Mouse (Mus musculus) CH12.LX (cell line): ENCODE measurements around the gene Serpina1a. TPM values are rescaled to one million over a fixed set of nuclear protein-coding genes. Genes with fewer than 3 reads are reported as not detected.
"Not testable (repeated sequence)": the region's sequence is repeated elsewhere in the genome, so short reads cannot be mapped to it uniquely, and the experiment has no call there.

Experiments
- DNase-seq: peaks from one replicate; pipeline ENCODE4 v3.0.0-alpha.2; 2013; ENCODE audit errors: extremely low read depth
- H3K27ac ChIP-seq: 2 replicates; pipeline ENCODE4 v1.5.1; 2012; ENCODE audit warnings: low read depth, mild to moderate bottlenecking, control low read depth, moderate library complexity; ENCODE audit not compliant: insufficient read depth
- H3K27me3 ChIP-seq: replicated peaks from 2 replicates; pipeline ENCODE3; 2012; ENCODE audit warnings: inconsistent platforms
- H3K36me3 ChIP-seq, 2 experiments: replicated peaks in 1 of 2; 2 replicates each; pipeline versions ENCODE3 to v1.6.1; 2012; ENCODE audit warnings: inconsistent platforms in 1 of 2, low read length in 1 of 2, mild to moderate bottlenecking in 1 of 2, mixed read lengths in 1 of 2, moderate library complexity in 1 of 2; ENCODE audit not compliant: control insufficient read depth in 1 of 2, insufficient read depth in 1 of 2
- H3K4me1 ChIP-seq, 2 experiments: 2 replicates each; pipeline ENCODE4 v1.6.1; 2012; ENCODE audit warnings: inconsistent platforms in 1 of 2, moderate library complexity in 1 of 2; ENCODE audit not compliant: insufficient read depth in 2 of 2, control insufficient read depth in 1 of 2
- H3K4me2 ChIP-seq: 2 replicates; pipeline ENCODE4 v1.6.1; 2012; ENCODE audit warnings: low read depth, mild to moderate bottlenecking, control low read depth; ENCODE audit not compliant: poor library complexity, insufficient read depth, severe bottlenecking
- H3K4me3 ChIP-seq, 3 experiments: fragments of 150-350 bp in 1 of 3; sonication (generic) in 1 of 3; replicated peaks in 1 of 3; 2 replicates each; pipeline versions ENCODE3 to v1.5.1; 2011 to 2012; ENCODE audit warnings: low read depth in 2 of 3, low read length in 2 of 3, mild to moderate bottlenecking in 2 of 3, moderate library complexity in 2 of 3, control low read depth in 1 of 3, improper control_type of control experiment in 1 of 3, inconsistent platforms in 1 of 3, mixed read lengths in 1 of 3; ENCODE audit not compliant: poor library complexity in 1 of 3
- H3K79me2 ChIP-seq: replicated peaks from 2 replicates; pipeline ENCODE4 v1.6.1; 2012; ENCODE audit warnings: mild to moderate bottlenecking, moderate library complexity; ENCODE audit not compliant: control insufficient read depth, poor library complexity, insufficient read depth, severe bottlenecking; ENCODE audit errors: extremely low read depth
- H3K9ac ChIP-seq: 2 replicates; pipeline ENCODE4 v1.6.1; 2012; ENCODE audit warnings: low read depth, mild to moderate bottlenecking, control low read depth, moderate library complexity; ENCODE audit not compliant: insufficient read depth
- H3K9me3 ChIP-seq: replicated peaks from 2 replicates; pipeline ENCODE3; 2012; ENCODE audit warnings: low read length, inconsistent platforms, mixed read lengths
- CHD2 ChIP-seq: IDR thresholded peaks from 2 replicates; pipeline ENCODE4 v1.6.1; 2011; ENCODE audit warnings: low read length, improper control_type of control experiment
- MYC ChIP-seq: IDR thresholded peaks from 2 replicates; pipeline ENCODE4 v1.6.1; 2011; ENCODE audit warnings: low read depth, mild to moderate bottlenecking, improper control_type of control experiment, low read length
- NELFE ChIP-seq: IDR thresholded peaks from 2 replicates; pipeline ENCODE4 v1.6.1; 2011; ENCODE audit warnings: low read depth, low read length, improper control_type of control experiment
- NRF1 ChIP-seq: IDR thresholded peaks from 2 replicates; pipeline ENCODE4 v1.6.1; 2014; ENCODE audit warnings: low read depth, mild to moderate bottlenecking, inconsistent platforms, low read length, improper control_type of control experiment, moderate library complexity
- USF2 ChIP-seq: conservative IDR thresholded peaks from 2 replicates; pipeline ENCODE4 v1.6.1; 2011; ENCODE audit warnings: low read depth, low read length, improper control_type of control experiment
- ZKSCAN1 ChIP-seq: IDR thresholded peaks from 2 replicates; pipeline ENCODE4 v1.6.1; 2012; ENCODE audit warnings: low read depth, inconsistent platforms, low read length, improper control_type of control experiment, borderline replicate concordance
- ZMIZ1 ChIP-seq: IDR thresholded peaks from 2 replicates; pipeline ENCODE4 v1.6.1; 2012; ENCODE audit warnings: low read depth, mild to moderate bottlenecking, inconsistent platforms, low read length, improper control_type of control experiment
- dilution Hi-C: fragments of 300-500 bp; cut with MboI; formaldehyde crosslinking; loops from 2 replicates; pipeline ENCODE4 v1.14.3; 2020; ENCODE audit warnings: low sequenced_read_pairs; ENCODE audit not compliant: extremely low pct_unique_long_range_greater_than_20kb, extremely low pct_ligation_motif_present
- in situ Hi-C: fragments of 300-500 bp; cut with MboI; formaldehyde crosslinking; loops from 3 replicates; pipeline ENCODE4 v1.14.3; 2019; ENCODE audit warnings: low sequenced_read_pairs, low pct_ligation_motif_present, low pct_unique_long_range_greater_than_20kb, mixed read lengths
- polyA plus RNA-seq: library from polyadenylated mRNA; unstranded; fragments of >175 nt; gene quantifications from 2 replicates; pipeline ENCODE4 v1.2.1, GENCODE M21; 2012; ENCODE audit warnings: low read depth; ENCODE audit not compliant: insufficient read length
- total RNA-seq, 2 experiments: library from RNA; depleted of rRNA; stranded (reverse); fragments of 300-350 nt in 1 of 2; fragments of >200 nt in 1 of 2; gene quantifications; 2 replicates each; pipeline ENCODE4 v1.2.3; 2012 to 2014

Gene Serpina1a
- total and polyA plus RNA-seq, 3 experiments, result not detected

GRCm38 (mm10) chr12:103860976-103861375 lies 2.4 kb downstream of the Serpina1a start:
- Histone ChIP-seq H3K4me1 (no peaks in the 10 kb centered on the region), H3K27ac (no peak overlapping the region), H3K27me3 (peaks cover 4% of the 10 kb centered on the region), H3K4me2 (no peak overlapping the region), H3K79me2 (no peaks in the 10 kb centered on the region), H3K9me3 (no peaks in the 10 kb centered on the region), H3K4me3 (no peak overlapping the region), H3K36me3 (no peaks in the 10 kb centered on the region), H3K9ac (no peak overlapping the region)
- in situ Hi-C loops, result no loop called here
- dilution Hi-C loops, result no loop called here
- TF ChIP-seq ZKSCAN1 (no peak), NELFE (no peak), ZMIZ1 (no peak), NRF1 (no peak), CHD2 (no peak), USF2 (no peak), MYC (no peak)
- DNase-seq, result no peak

- H3K4me3 ChIP-seq, dilution Hi-C loops, H3K27ac ChIP-seq, H3K4me2 ChIP-seq, H3K9ac ChIP-seq, H3K36me3 ChIP-seq, H3K27me3 ChIP-seq, H3K9me3 ChIP-seq, H3K79me2 ChIP-seq, in situ Hi-C loops, DNase-seq, H3K4me1 ChIP-seq: not testable (repeated sequence)
Observed at GRCm38 (mm10) chr12:103860571-103860970, 2.8 kb downstream of the Serpina1a start.

GRCm38 (mm10) chr12:103859584-103859983 lies 3.8 kb downstream of the Serpina1a start:
- H3K27ac ChIP-seq, dilution Hi-C loops, H3K4me3 ChIP-seq, DNase-seq, H3K4me2 ChIP-seq, H3K36me3 ChIP-seq, H3K79me2 ChIP-seq, H3K4me1 ChIP-seq, H3K9ac ChIP-seq, H3K27me3 ChIP-seq, in situ Hi-C loops, H3K9me3 ChIP-seq: not testable (repeated sequence)

- H3K4me2 ChIP-seq, in situ Hi-C loops, H3K27me3 ChIP-seq, H3K27ac ChIP-seq, H3K4me1 ChIP-seq, H3K9me3 ChIP-seq, H3K4me3 ChIP-seq, H3K9ac ChIP-seq, H3K36me3 ChIP-seq, dilution Hi-C loops, DNase-seq, H3K79me2 ChIP-seq: not testable (repeated sequence)
Observed at GRCm38 (mm10) chr12:103853032-103853431, 10.3 kb downstream of the Serpina1a start.

- in situ Hi-C loops, H3K9me3 ChIP-seq, H3K4me3 ChIP-seq, H3K27me3 ChIP-seq, H3K79me2 ChIP-seq, DNase-seq, H3K9ac ChIP-seq, dilution Hi-C loops, H3K4me1 ChIP-seq, H3K36me3 ChIP-seq, H3K27ac ChIP-seq, H3K4me2 ChIP-seq: not testable (repeated sequence)
Observed at GRCm38 (mm10) chr12:103830273-103830672, 33.1 kb downstream of the Serpina1a start, which contains the start of gene Serpina1b. Gene Serpina1b, minus strand, starts transcription at chr12:103830373.
